Comparison of ENCODE assay signal across 29 mouse cellular contexts in genomic region chr4:100996060-100996651, GRCm38 (mm10). TPM values are rescaled to one million over a fixed set of nuclear protein-coding genes. Genes with fewer than 3 reads are reported as not detected.
DNase-seq lines count a peak whose midpoint lies in the region; ATAC-seq and TF ChIP-seq lines count a peak whose summit lies in the region.
"Had no signal": no experiment of that assay in that cellular context is flagged by ENCODE, and none has a peak within 500 bp of the region (broad histone marks: within the 10 kb centered on the region; RNA-seq: fewer than 3 reads in every experiment).

No protein-coding gene starts in this region.

- no peak overlapping the region for H3K9ac ChIP-seq in heart, embryonic 13.5 days
- no peak overlapping the region for H3K9ac ChIP-seq in heart, adult 2 months (ENCODE audit: low read depth, low read length)
- no peak overlapping the region for H3K9ac ChIP-seq in neural tube, embryonic 15.5 days (replicated peaks)
- H3K9ac ChIP-seq in liver, embryonic 16.5 days (ENCODE audit: low read depth, low read length), result no peak overlapping the region
- H3K9ac ChIP-seq: embryonic facial prominence, embryonic 13.5 days; intestine, embryonic 15.5 days; limb, embryonic 13.5 days; stomach, embryonic 15.5 days had no signal

- no peak for TF ChIP-seq EP300 in heart, adult 2 months (IDR thresholded peaks at IDR 0.05; ENCODE audit: insufficient read depth, low read depth, low read length)

- intact Hi-C loops in heart, adult 2 months (cut with DNase I), result no loop called here

- no peak overlapping the region for H3K27ac ChIP-seq in heart, embryonic 13.5 days (replicated peaks)
- no peak overlapping the region for H3K27ac ChIP-seq in heart, adult 2 months
- peak overlapping the region; percentile 54 for H3K27ac ChIP-seq in neural tube, embryonic 15.5 days (replicated peaks)
- no peak overlapping the region for H3K27ac ChIP-seq in liver, embryonic 16.5 days (ENCODE audit: low read length)
- H3K27ac ChIP-seq: embryonic facial prominence, embryonic 13.5 days; forebrain, embryonic 10.5 days; intestine, embryonic 15.5 days; kidney, postnatal 0 days; limb, embryonic 13.5 days; stomach, embryonic 15.5 days had no signal

- TF ChIP-seq CTCF in heart, adult 2 months (IDR thresholded peaks at IDR 0.05), result no peak

- no peak for TF ChIP-seq POLR2A in heart, adult 2 months (IDR thresholded peaks at IDR 0.05; ENCODE audit: insufficient read depth, low read depth, low read length)

- H3K79me2 ChIP-seq in heart, adult 2 months (replicated peaks; ENCODE audit: control insufficient read depth, insufficient read depth, low read length), result no peaks in the 10 kb centered on the region

- no peak overlapping the region for H3K4me3 ChIP-seq in heart, embryonic 13.5 days
- H3K4me3 ChIP-seq in heart, adult 2 months, result no peak overlapping the region
- no peak overlapping the region for H3K4me3 ChIP-seq in neural tube, embryonic 15.5 days (replicated peaks)
- H3K4me3 ChIP-seq in liver, embryonic 16.5 days (ENCODE audit: low read depth, low read length), result peak overlapping the region; percentile 63
- H3K4me3 ChIP-seq: embryonic facial prominence, embryonic 13.5 days; forebrain, embryonic 10.5 days; heart, embryonic 10.5 days; intestine, embryonic 15.5 days; limb, embryonic 13.5 days; myocyte; stomach, embryonic 15.5 days had no signal

- 87% methylated on average over 4 of the region's 4 CpGs for WGBS in heart, embryonic 13.5 days
- WGBS in heart, adult 2 months, result 86% methylated on average over 4 of the region's 4 CpGs
- WGBS in neural tube, embryonic 15.5 days, result 35% methylated on average over 4 of the region's 4 CpGs
- WGBS in liver, embryonic 16.5 days (ENCODE audit: insufficient replicate concordance), result 85% methylated on average over 4 of the region's 4 CpGs

- ATAC-seq in heart, embryonic 13.5 days (ENCODE audit: extremely low read depth, insufficient number of reproducible peaks, low FRiP score, low TSS enrichment), result no peak
- ATAC-seq in neural tube, embryonic 15.5 days (ENCODE audit: low FRiP score), result peak; percentile 36; the same call in 1 of the 2 replicates
- no peak for ATAC-seq in liver, embryonic 16.5 days (ENCODE audit: low read depth)
- ATAC-seq: activated CD4-positive, CD25-positive, alpha-beta regulatory T cell, adult 4 months; intestine, embryonic 15.5 days had no signal

- H3K4me1 ChIP-seq in heart, embryonic 13.5 days, result peaks cover 21% of the 10 kb centered on the region
- no peaks in the 10 kb centered on the region for H3K4me1 ChIP-seq in heart, adult 2 months (ENCODE audit: control insufficient read depth, insufficient read depth, low read length)
- peaks cover 17% of the 10 kb centered on the region for H3K4me1 ChIP-seq in neural tube, embryonic 15.5 days
- peaks cover 33% of the 10 kb centered on the region for H3K4me1 ChIP-seq in liver, embryonic 16.5 days (ENCODE audit: control insufficient read depth, low read depth, low read length)
- H3K4me1 ChIP-seq: heart, embryonic 10.5 days; intestine, embryonic 15.5 days; stomach, embryonic 15.5 days had no signal

- no peaks in the 10 kb centered on the region for H3K27me3 ChIP-seq in heart, embryonic 13.5 days (replicated peaks)
- no peaks in the 10 kb centered on the region for H3K27me3 ChIP-seq in heart, adult 2 months (ENCODE audit: control insufficient read depth, insufficient read depth, low read length)
- no peaks in the 10 kb centered on the region for H3K27me3 ChIP-seq in neural tube, embryonic 15.5 days (replicated peaks)
- no peaks in the 10 kb centered on the region for H3K27me3 ChIP-seq in liver, embryonic 16.5 days (ENCODE audit: control insufficient read depth, insufficient read depth, low read depth, low read length)
- H3K27me3 ChIP-seq: embryonic facial prominence, embryonic 13.5 days; intestine, embryonic 15.5 days; limb, embryonic 13.5 days; stomach, embryonic 15.5 days had no signal

- DNase-seq in heart, adult 2 months, result no peak
- DNase-seq in neural tube, embryonic 10.5 days (ENCODE audit: extremely low spot score, low spot score), result no peak
- no peak for DNase-seq in cerebellum, postnatal 4 days (ENCODE audit: low spot score in 2 of 2)
- no peak for DNase-seq in spleen, postnatal 14 days (ENCODE audit: low spot score in 2 of 2)
- DNase-seq: adrenal gland, postnatal 25 days; B cell, adult 2 months; cerebellum, adult 9-10 months; gastrocnemius, postnatal 25 days; right cerebral cortex, adult 18-20 months; spleen, adult 18-20 months; thymus, adult 2 months had no signal

- H3K36me3 ChIP-seq in heart, embryonic 13.5 days, result peaks cover 55% of the 10 kb centered on the region
- H3K36me3 ChIP-seq in heart, adult 2 months (ENCODE audit: control insufficient read depth, insufficient read depth, low read length), result no peaks in the 10 kb centered on the region
- H3K36me3 ChIP-seq in neural tube, embryonic 15.5 days, result peaks cover 4% of the 10 kb centered on the region; the same call in 1 of the 2 replicates
- H3K36me3 ChIP-seq in liver, embryonic 16.5 days (ENCODE audit: control insufficient read depth, insufficient read depth), result no peaks in the 10 kb centered on the region

- no peaks in the 10 kb centered on the region for H3K9me3 ChIP-seq in heart, embryonic 13.5 days
- H3K9me3 ChIP-seq in neural tube, embryonic 15.5 days (replicated peaks), result no peaks in the 10 kb centered on the region
- no peaks in the 10 kb centered on the region for H3K9me3 ChIP-seq in liver, embryonic 16.5 days (replicated peaks; ENCODE audit: control insufficient read depth, low read length)
- H3K9me3 ChIP-seq: embryonic facial prominence, embryonic 13.5 days; forebrain, embryonic 10.5 days; heart, embryonic 10.5 days; intestine, embryonic 15.5 days; limb, embryonic 13.5 days; stomach, embryonic 15.5 days had no signal

- H3K4me2 ChIP-seq in heart, embryonic 13.5 days, result peak overlapping the region; percentile 42; the same call in 1 of the 2 replicates
- H3K4me2 ChIP-seq in neural tube, embryonic 15.5 days, result no peak overlapping the region
- H3K4me2 ChIP-seq in liver, embryonic 16.5 days (ENCODE audit: low read depth, low read length), result peak overlapping the region; percentile 65
- H3K4me2 ChIP-seq: embryonic facial prominence, embryonic 13.5 days; intestine, embryonic 15.5 days; limb, embryonic 13.5 days; stomach, embryonic 15.5 days had no signal

RNA-seq across cellular contexts. Expression of gene Gm10577, which starts 24.3 kb away (rescaled TPM):
- polyA plus RNA-seq in heart, embryonic 13.5 days (2015; fragmentation: Nextera tagmentation; extraction: Ambion mirVana), result not detected in 2 replicates
- not detected for total RNA-seq in heart, adult 2 months (2021)
- not detected in 2 replicates for polyA plus RNA-seq in heart, adult 2 months (2012; rRNA removed)
- polyA plus RNA-seq in neural tube, embryonic 15.5 days (2015; fragmentation: Nextera tagmentation; extraction: Ambion mirVana), result not detected in 2 replicates
- not detected in 2 replicates for polyA plus RNA-seq in liver, embryonic 16.5 days (2015; fragmentation: Nextera tagmentation; extraction: Ambion mirVana)
- total RNA-seq: adrenal gland, postnatal 25 days; gastrocnemius, postnatal 25 days; heart, postnatal 25 days; layer of hippocampus, adult 18-20 months; left cerebral cortex, adult 8-10 months; megakaryocyte progenitor cell, adult 5-6 weeks had no signal
- polyA plus RNA-seq: activated CD4-positive, CD25-positive, alpha-beta regulatory T cell, adult 4 months; embryonic facial prominence, embryonic 13.5 days; forebrain, embryonic 10.5 days; heart, embryonic 10.5 days; intestine, embryonic 15.5 days; kidney, postnatal 0 days; limb, embryonic 13.5 days; lung, embryonic 16.5 days; myocyte; stomach, embryonic 15.5 days; thymus, adult 2 months; urinary bladder, adult 2 months had no signal
